Mouse (Mus musculus): ENCODE measurements at regions not wholly inside any gene's neighbourhood (a gene's known extent, or its start where the extent isn't known, plus 50 kb on each side); places are given as distances from the start of the nearest gene placed in this dataset.

DNA sequence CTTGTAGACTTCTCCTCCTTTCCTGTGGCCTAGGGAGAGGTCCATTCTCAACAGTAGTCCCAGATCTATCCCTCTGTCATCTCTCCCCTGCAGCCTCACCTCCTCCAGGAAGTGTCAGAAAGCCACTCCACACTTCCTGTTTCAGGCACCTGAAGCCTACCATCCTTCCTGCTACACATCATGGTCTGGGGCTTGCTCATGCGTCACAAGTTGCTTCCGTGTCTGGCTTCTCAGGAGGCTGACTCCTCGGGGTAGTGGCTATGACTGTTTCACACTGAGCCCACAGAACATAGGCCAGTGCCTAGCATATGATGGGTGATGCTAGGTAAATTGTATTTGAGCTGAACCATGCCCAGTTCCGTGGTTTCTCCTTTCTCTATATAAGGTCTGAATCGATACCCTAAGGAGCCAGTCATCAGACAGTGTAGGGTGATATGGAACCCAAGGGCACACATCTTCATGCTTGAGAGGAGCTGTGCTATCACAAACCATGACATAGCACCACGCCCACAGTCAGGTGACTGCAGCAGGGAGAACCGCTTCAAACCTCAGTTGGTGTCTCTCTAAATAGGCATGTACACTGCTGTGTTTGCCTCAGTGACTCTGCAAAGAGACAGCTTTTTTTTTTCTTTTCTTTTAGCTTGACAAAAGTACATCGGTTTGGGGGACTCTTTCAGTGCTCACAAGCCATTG lies 272.2 kb downstream of the Sec61b start:
- DNase-seq = no peak

DNA sequence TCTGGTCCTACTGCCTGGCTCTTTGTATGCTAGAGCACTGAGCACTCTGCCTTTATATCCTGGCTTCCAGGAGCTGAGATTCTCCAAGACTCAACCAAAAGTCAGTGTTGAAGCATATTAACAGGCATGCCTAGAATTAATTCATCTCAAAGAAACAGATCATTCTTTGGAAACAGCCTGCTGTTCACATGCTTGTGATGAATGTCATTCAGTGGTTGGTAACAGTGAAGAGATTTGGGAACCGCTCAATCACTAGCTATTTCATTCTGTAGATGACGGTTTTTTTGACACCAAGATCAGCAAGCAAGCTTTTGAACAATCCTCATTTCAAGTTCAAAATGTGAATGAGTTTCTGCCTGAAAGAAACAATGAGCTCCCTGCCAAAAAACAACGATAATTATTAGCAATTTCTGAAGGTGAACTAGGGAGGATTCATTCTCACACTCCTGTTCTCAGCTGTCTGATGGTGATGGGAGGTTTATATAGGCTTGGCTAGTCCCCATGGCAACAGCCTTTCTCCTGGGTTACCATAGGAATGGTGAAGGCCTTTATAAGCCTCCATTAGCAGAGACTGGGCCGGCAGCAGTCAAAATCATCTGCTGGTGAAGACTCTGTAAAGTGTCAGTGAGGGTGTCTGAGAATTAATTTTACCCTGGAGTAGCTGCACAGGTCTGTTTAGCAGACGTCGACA lies 272.6 kb upstream of the Nr4a3 start:
- DNase-seq = no peak

DNA sequence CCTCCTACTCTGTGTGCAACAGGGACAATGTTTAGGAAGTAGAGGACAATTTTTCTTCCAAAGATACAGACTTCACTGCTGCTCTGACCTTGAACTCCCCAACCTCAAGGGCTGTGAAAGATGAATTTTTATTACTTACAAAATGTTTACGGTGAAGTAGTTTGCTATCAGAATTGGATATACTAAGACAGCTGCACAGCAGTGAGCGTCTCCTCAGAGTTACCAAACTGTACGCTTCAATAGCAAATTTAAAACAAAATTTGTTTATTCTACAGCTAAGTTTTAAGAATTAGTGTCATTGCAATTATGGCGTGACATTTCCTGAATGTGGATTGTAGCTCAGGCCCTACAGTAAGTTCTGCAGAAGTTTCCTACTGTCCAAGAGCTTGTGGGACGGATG lies 270.3 kb upstream of the Nr4a3 start:
- DNase-seq = no peak

DNA sequence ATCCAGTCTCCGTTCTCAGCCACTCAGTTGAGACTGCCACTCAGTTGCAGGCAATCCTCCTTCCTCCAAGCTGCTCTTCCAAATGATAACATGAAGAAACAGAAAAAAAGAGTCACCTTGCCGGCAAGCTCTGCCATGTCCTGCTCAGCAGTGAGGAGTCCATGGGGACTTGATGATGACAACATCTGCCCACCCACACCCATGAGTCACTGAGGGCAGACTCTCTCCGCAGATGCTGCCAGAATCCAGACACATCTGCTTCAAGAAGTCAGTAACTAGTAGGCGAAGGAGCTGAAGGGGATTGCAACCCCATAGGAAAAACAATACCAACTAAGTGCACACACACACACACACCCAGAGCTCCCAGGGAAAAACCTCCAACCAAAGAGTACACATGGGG lies 263.9 kb upstream of the Nr4a3 start:
- DNase-seq = no peak

DNA sequence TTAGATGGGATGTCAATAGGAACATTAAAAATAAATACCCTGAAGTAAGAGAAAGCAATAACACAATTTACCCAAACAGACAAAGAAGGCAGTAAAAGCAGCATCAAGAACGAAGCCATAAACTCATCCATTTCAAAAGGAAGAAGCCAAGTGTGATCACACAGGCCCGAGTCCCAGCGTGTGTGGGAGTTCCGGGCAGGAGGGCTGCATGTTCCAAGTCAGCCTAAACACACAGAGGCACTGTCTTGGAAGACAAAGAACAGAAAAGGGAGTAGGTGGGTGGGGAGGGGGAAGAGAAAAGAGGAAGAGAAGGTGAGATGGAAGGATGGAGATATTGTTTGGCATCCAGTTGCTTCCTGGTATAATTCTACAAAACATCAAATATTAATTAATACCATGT lies 248.0 kb upstream of the Nr4a3 start:
- no peak for DNase-seq

DNA sequence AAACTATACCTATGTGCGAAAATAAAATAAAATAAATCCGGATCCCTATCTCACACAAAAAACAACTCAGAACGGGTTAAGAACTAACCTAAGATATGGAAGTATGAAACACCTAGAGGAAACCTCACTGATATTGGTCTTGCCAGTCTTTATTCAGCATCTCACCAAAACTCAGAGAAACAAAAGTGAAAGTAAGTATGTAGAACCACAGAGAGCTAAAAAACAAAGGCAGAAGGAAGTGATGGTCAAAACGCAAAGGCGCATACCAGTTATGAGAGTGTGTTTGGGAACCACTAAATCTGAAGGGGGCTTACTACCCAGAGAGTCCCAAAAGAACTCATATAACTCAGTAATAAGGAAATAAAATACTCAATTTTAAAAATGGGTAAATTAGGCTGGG lies 245.8 kb upstream of the Nr4a3 start:
- DNase-seq = no peak

DNA sequence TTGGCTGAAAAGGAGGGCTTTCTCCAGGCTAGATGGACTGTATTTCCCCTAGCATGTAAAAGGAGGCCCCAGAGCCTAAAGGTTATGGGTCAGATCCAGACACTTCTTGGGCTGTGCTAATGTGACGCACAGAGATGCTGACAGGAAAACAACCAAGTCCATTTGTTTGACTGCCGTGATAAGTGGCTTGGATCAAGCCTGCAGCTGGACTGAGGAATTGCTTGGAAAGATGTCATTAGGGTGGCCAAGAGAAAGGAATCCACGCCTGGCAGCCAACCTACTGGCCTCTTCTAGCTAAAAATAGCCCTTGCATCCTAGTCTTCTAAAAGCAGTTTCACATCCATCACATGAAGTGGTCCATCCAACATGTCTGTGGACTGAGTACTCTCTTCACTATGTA lies 241.8 kb upstream of the Nr4a3 start:
- DNase-seq = no peak

DNA sequence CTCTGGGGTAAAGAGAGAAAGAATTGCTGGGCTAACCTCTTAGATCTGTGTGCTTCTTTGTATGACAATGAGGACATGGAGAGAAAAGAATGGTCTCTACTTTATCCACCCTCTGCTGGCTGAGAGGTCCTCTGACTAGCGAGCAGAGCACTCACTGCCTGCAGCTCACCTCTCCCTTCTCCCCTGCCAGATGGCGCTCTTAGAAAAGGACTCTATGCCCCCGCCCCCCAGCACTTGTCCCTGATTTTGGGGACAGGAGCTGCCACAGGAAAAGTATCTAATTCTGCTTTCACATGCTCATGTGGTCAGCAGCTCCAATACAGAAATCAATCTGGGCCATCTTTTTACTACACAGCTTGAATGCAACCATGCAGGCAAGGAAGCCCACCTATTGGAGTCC lies 237.1 kb upstream of the Nr4a3 start:
- no peak for DNase-seq

DNA sequence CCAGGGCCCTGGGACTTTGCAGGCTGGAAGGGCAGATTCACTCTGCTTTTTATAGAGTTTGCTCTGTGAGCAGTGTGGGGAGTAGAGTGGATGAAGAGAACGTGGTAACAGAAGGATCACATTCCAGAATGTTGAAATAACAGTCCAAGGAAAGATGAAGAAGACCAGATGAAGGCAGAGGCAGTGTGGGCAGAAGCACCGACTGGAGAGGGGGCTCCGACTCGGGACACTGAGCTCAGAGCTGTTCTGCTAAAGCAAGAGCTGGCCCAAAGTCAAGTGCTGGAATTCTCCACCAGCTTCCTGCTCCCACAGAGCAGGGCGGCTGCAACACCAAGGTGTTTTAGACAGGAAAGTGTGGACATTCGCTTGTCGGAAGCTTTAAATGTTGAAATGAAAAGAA lies 230.9 kb upstream of the Nr4a3 start:
- DNase-seq = no peak

DNA sequence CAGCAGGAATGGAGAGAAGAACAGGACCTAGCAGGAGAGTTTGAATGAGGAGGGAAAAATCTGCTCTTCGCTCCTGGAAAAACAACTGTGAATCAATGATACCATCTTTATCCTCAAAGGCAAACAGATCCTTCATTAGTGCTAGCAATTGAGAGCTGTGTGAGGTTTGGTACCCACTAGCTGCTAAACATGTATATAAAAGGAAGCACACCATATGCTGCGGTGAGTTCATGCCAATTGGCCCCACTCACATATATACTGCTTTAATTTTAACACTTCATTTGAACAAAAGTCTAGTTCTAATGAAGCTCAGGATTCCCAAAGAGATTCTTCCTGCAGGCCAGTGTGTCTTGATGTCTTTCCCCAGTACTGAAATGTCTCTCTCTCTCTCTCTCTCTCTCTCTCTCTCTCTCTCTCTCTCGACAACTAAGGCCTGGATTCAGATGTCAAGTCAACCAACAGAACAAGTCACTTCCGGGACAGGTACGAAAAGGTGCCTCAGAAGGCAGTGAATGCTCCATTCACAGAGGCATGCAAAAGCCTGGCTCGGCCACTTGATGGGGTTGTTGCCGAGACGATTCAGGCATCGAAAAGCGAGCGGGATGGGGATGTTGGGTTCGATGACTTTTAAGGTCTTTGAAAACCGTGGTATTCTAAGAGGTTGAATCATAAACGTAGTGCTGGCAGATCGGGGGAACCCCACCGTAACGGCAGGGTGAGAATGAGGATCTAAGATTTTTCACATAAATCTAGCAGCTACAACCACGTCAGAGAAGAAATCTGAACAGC lies 226.4 kb upstream of the Nr4a3 start:
- DNase-seq = no peak

DNA sequence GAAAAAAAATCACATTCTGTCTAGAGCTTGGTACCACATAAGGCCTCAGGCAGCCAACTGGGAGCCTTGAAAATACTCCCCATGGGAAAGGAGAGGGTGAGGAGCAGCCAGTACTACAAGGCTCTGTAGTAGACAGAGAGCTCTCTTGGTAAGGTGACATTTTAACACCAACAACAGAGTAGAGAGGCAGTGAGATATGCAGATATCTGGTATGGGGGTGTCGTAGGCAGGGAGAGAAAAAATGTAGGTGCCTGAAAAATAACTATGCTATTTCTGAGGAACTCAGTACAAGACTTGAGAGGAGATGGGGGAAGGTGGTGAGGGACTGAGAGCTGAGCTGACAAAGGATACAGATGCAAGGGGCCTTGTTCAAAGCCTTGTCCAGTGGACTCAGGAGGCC lies 224.4 kb upstream of the Nr4a3 start:
- DNase-seq = no peak

DNA sequence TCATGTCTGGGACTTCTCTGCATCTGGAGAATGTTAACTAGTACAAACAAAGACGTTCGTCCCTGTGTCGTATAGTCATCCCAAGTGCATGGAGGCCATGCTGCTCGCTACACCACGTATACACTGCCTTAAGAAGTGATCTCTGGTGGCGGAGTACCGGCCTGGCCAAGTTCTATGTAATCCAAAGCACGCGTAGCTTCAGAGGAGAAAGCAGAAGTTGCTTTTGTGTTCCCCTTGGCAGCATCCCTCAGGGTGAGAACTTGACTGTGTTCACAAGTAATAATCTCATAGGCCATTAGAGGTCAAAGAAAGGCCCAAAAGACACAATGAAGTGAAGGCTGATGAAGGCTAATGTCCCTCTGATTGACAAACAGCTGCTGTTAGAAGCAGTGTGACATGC lies 221.7 kb upstream of the Nr4a3 start:
- DNase-seq = no peak

DNA sequence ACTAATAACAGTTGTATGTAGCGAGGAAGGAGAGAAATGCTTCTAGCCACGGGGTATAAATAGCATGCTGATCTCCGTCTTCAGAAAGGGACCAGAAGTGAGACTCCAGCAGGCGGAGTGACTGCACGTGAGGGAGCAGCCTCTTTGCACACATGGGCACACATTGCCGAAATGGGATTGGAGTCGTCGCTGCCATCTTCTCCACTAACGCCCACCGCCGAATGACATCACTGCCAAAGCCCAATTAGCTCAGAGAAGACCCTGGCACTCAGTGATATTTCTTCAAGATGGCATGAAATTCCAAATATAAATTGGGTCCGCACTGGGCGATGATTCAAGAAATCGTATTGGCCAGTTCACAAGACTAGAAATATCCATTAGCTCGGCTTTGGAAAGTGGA lies 220.9 kb upstream of the Nr4a3 start:
- DNase-seq = no peak

DNA sequence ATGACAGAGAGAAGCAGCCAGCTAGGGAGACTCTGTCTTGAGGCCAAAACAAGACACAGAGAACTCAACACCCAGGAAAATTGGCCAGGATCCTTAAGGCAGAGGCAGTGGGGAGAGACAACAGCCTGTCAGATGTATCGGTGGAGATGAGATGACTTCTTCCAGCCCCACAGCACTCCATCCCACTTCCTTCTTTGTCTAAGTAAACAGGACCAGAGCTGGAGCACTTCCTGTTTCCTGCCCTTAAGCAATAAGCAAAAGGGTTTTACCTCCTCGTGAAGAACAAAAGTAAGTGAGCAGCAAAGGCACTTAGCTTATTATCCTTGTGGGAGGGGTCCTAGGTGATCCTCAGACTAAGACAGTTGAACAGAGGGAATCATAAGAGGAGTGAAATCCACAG lies 212.0 kb upstream of the Nr4a3 start:
- no peak for DNase-seq

DNA sequence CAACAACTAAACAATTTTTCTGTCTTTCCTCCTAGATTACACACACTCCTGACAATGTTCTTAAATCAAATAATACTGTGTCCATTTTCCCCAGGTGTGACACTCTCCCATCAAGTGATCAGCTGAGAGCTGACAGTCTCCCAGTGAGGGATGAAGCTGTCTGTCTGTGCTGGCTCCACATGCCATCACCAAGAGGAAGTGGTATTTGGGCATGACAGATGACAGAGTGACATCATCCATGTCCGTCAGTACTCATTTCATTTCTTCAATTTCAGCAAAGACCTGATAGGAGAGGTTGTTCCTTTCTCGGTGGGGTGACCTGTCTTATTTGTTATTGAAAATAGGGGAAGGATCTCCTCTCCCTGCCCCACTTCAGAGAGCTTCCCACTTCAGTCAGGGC lies 206.5 kb upstream of the Nr4a3 start:
- DNase-seq = no peak

DNA sequence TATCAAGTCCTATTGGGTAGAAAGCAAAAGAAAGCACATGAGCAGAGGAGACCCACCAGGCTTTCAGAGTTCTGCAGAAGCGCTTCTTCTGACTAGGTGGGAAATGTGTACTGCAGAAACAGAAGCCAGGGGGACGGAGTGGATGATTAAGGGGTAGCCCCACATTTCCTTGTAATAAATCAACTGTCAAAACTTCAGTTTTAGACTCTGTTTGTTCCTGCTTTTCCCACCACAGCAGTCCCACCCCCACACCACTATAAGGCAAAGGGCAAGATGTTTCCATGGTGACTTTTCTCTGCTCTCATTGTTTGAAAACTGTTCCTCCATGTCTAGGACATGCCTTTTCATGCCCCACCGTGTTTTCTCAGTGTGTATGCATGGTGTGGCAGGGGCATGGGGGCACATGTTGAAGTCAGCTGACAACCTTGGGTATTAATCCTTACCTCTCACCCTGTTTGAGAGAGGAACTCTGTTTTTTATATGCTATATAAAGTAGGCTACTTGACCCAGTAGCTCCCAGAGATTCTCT lies 202.8 kb upstream of the Nr4a3 start:
- DNase-seq = no peak

DNA sequence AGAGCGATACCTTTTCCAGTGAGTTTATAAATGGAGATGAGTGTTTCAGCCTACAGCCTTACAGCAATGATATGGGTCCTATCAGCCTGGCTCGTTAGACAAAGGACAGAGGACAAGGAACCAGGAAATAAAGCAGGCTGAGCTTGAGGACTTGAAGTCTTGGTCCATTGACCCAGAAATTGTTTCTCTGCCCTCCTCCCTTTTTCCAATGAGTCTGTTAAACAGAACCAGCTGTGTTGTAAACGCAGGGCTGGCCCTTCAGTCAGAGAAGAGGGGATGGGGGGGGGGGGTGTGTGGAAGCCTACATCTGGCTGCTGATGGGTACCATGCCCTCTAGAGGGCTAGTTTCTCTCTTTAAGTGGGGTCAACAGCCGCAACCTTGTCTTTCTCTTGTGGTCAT lies 199.7 kb upstream of the Nr4a3 start:
- DNase-seq = no peak

DNA sequence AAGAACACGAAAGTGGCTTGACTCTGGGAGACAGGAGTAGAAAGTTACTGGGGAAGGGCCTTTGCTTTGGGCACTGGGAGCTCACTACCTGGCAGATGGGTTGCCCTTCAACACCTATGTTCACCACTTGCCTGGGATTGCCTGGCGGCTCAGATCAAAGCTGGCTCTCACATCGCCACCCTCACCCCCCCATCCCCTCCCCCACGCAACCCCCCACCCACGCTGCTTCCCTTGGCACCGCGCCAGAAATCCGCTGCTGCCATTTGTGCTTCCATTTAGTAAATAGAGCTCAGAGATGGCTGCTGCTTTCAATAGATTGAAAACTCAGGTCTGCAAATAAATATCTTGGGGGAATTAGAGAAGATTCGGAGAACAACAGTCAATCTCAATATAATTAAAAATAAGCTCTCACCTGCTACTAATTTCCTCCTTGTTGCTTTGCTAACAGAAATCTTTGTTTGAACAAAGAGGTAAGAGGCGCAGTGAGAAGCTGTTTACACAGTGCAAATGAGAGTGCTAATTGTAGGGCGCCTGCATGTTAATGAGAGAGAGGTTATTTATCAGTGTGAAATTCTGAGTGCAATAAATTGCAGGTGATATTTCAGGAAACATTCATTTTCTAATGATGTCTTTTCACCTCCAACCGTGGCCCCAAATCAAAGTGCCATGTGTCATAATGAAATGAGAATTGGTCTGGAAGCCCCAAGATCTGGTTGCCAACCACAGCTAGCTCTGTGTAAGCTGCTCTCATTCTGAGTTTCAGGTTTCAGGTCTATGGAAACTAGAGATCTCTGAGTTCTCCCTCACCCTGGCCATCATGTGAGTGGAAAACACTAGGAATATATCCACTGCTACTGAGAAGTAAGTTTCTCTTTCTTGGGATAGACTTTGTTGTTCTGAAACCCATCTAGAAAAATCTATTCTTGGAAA lies 198.3 kb upstream of the Nr4a3 start:
- DNase-seq = no peak

DNA sequence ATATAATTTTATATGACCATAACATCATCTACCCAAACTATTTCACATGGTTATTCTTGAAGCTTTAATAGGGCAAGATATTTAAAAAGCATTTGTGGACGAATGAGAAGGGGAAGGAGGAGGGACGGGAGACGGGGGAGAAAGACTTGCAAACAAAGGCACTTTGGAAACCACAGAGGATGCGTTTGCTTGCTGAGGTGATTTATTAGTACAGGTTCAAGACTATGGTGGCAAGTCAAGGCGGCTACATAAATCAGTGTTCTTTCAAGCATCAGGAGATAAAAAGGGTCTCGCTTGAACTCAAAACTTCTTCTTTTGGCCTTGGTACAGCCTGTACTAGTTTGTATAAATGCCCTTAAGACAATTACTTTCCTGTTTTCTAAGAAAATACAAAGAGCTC lies 183.8 kb upstream of the Nr4a3 start:
- DNase-seq = no peak

DNA sequence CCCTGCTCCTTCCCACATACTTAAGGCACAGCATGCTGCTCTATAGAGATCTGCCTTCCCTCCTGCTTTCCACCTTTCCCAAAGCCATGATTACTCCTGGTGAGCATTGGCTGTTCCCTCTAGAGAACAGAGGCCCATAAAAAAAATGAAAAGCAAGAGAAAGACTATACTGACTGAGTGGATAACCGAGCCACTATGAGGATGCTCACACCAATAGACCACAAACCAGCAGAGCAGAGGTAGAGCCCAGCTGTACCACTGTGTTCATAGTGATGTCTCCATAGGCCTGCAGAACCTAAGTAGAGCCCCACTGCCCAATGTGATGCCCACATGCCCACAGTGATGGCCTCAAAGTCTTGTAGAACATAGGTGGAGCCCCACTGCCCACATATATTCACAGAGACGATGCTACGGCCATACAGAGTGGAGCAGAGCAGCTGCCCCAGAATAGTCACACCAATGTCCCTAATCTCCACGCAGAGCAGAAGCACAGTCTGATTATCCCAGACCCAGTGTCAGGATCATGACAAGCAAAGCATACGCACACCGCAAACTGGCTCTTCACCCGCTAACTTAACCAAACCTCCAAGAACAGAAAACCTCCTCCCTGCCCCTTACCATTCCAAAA lies 174.8 kb upstream of the Nr4a3 start:
- DNase-seq = no peak

DNA sequence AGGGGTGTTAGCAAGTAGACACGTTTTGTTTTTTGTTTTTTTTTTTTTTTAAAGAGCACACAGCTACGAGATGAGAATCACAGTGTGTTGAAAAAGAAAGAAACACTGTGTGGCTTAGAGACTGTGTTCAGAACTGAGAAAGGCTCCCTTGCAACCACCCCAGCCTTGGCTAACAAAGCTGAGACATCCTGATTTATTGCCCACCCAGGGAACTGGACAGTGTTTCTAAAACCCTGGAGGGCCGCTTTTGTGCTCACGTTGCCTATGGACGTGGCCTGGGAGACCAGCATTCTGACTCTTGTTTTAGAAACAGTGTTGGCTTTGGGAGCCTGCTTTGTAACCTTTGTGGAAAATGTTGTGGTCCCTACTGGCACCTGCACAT lies 174.3 kb upstream of the Nr4a3 start:
- no peak for DNase-seq

DNA sequence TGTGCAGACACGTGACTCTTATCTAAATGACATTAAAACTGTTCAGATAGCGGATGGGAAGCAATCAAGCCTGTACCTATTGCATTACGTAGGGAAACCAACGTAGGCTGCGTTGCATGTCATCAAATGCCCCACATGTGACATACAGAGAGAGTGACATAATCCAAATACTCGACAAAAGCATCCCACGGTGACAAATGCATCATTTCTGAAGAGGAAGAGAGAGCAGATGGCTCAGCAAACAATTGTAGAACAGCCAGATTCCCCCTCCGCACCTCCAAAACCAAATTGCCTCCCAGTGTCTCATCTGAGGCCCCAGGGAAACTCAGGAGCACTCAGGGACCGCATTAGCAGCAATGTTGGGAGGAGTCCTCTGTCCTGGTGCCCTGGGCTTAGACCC lies 163.4 kb upstream of the Nr4a3 start:
- DNase-seq = no peak

Data from kidney, adult 9 months (tissue).